Mouse (Mus musculus) hematopoietic stem cell, adult 5-6 weeks (primary cell): ENCODE results near the gene Clic3. TPM values are rescaled to one million over a fixed set of nuclear protein-coding genes. Genes with fewer than 3 reads are reported as not detected.
A peak's percentile ranks its signal among the peaks of the same experiment; 100 is the strongest.
"Not testable (repeated sequence)": the region's sequence is repeated elsewhere in the genome, so short reads cannot be mapped to it uniquely, and the experiment has no call there.

ENCODE experiments used
- ATAC-seq, 2 experiments: fragments of 125-278 bp in 1 of 2; replicated peaks in 1 of 2; 2 replicates each; pipeline ENCODE4 v1.8.0; 2016 to 2017; ENCODE audit warnings: inconsistent platforms in 2 of 2, mild to moderate bottlenecking in 2 of 2, moderate number of reproducible peaks in 2 of 2, low read depth in 1 of 2, moderate TSS enrichment in 1 of 2; ENCODE audit not compliant: low FRiP score in 2 of 2, poor library complexity in 2 of 2, severe bottlenecking in 2 of 2, insufficient read depth in 1 of 2, low TSS enrichment in 1 of 2
- total RNA-seq: library from RNA; stranded (forward); fragments of 172-1452, 232-1000 nt; gene quantifications from 2 replicates; pipeline ENCODE4 v1.2.3, GENCODE M21; 2017

Clic3 gene
- not detected in 2 replicates for total RNA-seq

DNA sequence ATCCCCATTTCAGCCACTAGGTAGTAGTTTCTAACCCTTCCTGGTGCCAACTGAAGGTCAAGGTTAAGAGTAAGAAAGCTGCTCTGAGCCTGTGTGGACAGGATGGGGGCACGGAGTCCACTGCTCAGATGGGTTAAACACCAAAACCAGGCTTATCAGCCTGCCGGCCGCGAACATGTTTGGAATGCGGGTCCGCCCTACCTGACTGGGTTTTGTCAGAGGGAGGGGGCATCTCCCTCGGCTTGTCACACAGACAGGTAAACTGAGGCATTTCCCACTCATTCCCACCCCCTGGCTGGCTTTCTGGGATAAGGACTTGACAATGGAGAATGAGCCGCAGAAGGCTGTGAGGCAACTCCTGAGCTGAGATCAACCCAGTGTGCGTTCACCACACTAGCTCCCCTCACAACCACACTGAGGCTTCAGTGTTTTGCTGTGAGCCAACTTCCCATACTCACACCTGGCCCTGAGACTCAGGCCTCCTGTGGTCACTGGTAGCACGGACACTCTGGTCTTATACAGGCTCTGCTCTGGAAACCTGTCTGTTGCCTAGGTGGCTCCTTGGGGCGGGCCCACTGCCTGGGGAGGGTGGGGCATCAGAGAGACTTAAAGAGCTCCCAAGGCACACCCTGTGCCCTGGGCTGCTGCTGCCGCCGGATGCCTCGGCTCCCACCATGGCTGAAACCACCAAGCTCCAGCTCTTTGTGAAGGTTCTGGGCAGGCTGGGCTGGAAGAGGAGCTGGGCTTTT, at the start of gene Clic3:
Gene Clic3, plus strand, starts transcription at position 634 of the 749 bp plus-strand sequence.
- ATAC-seq: no peak

DNA sequence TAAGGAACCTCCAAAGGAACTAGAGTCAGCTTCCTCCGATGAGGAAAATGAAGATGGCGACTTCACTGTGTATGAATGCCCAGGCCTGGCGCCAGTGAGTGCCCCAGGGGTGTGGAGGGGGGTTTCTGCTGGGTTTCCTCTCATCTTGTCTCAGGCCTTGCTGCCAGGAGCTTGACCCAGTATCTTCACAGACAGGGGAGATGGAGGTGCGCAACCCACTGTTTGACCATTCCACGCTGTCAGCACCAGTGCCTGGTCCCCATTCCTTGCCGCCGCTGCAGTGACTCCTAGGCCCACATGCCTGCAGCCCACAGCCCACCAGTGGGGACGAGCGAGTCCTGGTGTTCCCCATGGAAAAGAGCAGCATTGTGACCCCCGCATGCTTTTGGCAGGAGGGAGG, 47.7 kb upstream of the Clic3 start:
- ATAC-seq: no peak

DNA sequence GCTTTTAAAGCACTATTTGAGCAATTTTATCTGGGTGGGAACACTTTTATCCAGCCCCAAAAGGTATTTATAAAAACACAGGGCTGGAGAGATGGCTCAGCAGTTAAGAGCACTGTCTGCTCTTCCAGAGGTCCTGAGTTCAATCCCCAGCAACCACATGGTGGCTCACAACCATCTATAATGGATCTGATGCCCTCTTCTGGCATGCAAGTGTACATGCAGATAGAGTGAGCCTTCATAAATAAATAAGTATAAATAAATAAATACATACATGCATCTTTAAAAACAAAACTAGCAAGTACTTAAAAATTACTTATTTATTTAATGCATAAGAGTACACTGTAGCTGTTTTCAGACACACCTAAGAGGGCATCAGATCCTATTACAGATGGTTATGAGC, 43.2 kb upstream of the Clic3 start:
- not testable (repeated sequence) for ATAC-seq

DNA sequence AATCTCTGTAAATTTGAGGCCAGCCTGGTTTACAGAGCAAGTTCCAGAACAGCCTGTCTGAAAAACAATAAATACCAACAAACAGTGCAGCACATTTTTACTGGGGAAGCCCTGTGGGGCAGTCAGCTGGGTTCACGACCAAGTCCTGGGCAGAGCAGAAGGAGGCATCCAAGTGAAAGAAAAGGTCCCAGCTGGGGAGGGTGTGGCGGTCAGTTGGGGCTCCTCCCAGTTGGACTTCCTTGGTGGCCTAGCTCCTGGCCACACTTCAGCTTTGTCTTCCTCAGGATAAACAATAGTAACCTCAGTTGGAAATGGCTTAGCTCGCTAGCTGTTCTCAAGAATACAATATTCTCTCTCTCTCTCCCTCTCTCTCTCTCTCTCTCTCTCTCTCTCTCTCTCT, 39.2 kb upstream of the Clic3 start:
- no peak for ATAC-seq

DNA sequence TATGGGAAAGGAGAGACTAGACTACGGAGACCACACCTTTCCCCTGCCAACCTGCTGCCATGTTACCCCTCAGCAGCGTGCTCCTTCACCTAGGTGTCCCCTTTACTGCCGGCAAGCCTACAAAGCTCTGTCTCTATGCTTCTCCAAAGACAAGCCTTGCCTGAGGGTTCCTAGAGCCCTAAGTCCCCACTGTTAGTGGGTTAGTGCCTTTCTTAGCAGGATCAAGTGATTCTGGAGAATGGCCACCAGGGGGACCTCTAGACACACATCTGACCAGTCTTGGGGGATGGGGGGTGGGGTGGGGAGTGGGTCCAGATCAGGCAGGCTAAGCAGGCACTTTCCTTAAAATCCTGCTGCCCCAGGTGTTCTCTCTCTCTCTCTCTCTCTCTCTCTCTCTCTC, 34.7 kb upstream of the Clic3 start:
- ATAC-seq: peak; percentile 13 to 27; a peak in 1 of 4 replicates

DNA sequence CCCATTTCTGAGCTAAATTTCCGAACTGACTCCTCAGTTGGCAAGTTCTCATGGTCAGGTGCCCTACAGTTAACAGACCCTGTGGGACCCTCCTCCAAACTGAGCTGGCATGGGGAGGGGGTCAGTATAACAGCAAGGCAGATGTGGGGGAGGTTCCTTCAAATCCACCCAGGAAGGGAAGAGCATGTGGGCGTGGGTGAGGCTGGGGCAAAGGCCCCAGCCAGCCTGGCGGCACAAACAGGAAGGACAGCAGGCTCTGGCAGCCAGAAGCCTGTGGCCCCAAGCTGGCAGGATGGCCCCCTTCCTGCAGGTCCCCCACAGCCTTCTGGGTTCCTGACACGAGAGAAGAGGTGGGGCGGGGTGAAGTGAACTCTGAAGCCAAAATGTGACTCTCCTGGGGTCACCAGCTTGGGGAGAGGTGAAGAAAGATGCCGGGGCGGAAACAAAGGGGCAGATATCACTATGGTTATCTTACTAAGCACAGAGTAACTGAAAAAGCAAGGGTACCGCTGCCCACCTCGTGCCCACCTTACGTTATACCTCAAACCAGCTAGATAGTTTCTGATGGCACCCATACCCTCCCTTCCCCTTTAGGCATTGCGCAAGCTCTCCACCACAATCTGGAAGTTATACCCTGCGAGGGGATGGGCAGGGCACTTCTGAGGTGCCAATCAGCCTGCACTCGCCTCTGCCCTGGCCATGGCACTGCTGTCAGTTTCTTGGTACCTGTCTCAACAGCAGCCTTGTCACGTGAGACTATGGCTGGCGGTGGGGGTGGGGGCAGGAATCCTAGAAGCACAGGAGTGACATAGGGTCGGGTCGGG, 33.8 kb upstream of the Clic3 start, which contains the start of gene Fut7:
Gene Fut7, plus strand, starts transcription at position 681 of the 824 bp plus-strand sequence.
- ATAC-seq: peak; percentile 73 to 74

DNA sequence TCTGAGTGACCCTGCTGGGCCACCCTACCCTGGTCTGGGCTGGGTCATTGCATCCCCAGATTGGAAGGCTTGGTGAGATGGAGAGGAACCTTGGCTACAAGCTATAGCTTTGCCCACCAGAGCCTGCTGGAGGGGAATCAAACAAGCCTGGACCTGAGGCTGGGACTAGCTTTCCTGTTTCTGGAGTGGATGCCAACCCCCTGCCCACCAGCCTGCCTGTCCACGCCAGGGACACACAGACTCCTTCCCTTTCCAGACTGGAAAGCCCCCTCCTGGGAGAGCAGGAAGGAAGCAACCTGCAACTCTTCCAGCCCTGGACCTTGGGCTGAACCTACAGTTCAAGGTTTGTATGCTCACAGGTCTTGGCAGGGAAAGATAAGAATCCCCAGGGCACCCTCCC, 33.0 kb upstream of the Clic3 start:
- ATAC-seq: no peak

DNA sequence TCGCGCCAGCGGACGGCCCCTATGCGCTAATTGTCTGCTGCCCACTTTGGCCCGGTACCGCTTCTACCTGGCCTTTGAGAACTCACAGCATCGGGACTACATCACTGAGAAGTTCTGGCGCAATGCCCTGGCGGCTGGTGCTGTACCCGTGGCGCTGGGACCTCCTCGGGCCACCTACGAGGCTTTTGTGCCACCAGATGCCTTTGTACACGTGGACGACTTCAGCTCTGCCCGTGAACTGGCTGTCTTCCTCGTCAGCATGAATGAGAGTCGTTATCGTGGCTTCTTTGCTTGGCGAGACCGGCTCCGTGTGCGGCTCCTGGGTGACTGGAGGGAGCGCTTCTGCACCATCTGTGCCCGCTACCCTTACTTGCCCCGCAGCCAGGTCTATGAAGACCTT, 31.2 kb upstream of the Clic3 start:
- ATAC-seq: no peak

DNA sequence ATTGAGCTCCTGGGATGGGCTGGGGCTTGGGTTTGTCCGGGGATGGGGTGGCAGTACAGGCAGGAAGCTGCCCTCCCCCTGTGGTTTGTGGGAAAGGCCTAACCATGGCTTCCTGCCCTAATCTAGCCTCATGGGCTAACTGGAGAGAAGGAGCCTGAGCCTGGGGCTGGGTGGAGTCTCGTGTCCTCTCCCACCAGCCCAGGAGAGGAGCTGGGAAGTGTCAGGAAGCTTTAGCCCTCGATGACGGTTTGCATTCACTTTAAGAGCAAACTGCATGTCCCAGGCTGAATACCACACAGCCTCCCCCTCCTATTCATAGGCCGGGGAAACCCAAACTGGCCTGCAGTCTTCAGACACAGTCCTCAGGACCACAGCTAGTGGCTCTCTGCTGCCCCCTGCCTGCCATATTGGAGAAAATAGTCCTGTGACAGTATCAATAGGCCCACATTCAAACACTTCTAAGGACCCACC, 29.9 kb upstream of the Clic3 start:
- peak; percentile 29 to 43 for ATAC-seq

DNA sequence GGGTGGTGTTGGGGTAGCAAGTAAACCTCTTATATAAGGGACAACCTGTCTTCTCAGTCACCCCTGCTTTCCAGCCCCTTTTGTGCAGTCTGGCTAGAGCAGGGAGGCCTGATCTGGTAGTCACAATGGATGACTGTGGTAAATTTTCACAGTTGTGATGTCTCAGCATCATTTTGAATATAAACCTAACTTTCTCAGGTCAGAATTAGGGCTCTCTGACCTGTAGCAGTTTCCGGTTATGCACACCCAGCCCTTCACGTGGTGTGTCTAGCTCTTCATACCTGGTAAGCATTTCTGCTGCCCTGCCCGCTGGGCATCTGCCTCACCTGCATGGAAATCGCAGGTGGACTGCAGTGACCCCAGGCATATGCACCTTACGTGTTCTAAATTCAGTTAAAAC, 29.4 kb upstream of the Clic3 start:
- no peak for ATAC-seq

DNA sequence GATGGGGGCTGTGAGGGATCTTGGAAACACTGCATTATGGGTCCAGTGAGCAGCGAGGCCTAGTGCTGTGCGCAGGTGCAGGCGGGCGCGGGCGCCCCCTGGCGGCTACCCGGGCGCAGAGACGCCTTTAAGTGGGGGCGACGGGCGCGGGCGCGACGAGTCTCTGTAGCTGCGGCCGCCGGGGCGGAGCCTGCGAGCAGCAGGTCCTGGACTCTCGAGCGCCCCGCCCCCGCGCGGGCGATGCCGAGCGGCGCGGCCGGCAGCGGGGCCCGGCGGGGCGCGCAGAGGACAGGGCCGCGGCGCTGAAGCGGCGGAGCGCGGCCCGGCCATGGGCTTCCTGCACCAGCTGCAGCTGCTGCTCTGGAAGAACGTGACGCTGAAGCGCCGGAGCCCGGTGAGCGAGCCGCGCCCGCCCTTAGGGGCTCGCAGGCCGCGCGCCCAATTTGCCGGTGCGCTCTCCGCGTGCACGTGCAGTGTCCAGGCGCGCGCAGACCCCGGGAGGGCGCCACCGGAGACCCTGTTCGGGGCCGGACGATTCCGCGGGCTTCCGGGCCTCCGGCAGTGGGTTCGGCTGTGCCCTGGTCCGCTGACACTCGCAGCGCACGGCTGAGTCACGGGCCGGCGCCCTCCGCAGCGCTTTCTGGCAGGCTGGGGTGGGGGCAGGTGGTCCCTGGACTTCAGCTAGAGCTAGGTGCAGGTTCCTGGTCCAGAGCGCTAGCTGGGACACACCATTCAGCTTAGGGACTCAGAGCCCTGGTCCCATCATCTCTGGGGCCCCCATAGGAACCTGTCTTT, 28.0 kb upstream of the Clic3 start, which contains the start of gene Abca2:
Gene Abca2, plus strand, starts transcription at position 262 of the 795 bp plus-strand sequence.
- peak; percentile 58 to 63 for ATAC-seq

DNA sequence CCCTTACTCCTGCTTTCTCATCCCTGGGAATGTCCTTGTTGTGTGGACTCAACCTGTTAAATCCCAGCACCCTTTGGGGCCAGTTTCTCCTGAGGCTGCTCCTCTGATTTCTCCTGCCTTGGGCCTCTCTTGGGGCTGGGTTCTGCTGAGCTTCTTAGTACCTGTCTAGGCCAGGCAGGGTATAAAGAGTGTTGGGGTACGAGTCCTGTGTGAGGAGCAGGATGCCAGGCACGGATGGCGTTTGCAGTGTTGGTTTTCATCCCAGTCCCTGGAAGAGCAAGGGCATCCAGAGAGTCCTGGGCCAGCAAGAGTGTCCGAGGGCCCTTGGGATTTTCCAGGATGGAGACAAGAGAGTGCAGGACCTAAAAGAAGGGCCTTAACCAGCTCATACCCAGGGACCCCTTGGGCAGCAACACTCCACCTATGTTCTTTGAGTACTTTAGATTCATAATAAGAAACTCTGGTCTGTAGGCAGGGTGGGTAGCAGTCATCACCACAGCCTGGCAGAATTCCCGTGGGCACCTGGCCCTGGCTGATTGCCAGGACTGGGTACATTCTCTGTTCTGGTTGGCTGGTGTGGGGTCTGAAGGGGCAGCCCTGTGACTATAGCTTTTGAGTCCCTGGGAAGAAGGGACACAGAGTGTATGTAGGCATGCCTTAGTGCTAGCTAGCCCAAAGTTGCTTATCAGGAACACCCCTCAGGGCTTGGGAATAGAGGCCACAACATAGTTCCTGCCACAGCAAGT, 27.0 kb upstream of the Clic3 start:
- no peak for ATAC-seq

DNA sequence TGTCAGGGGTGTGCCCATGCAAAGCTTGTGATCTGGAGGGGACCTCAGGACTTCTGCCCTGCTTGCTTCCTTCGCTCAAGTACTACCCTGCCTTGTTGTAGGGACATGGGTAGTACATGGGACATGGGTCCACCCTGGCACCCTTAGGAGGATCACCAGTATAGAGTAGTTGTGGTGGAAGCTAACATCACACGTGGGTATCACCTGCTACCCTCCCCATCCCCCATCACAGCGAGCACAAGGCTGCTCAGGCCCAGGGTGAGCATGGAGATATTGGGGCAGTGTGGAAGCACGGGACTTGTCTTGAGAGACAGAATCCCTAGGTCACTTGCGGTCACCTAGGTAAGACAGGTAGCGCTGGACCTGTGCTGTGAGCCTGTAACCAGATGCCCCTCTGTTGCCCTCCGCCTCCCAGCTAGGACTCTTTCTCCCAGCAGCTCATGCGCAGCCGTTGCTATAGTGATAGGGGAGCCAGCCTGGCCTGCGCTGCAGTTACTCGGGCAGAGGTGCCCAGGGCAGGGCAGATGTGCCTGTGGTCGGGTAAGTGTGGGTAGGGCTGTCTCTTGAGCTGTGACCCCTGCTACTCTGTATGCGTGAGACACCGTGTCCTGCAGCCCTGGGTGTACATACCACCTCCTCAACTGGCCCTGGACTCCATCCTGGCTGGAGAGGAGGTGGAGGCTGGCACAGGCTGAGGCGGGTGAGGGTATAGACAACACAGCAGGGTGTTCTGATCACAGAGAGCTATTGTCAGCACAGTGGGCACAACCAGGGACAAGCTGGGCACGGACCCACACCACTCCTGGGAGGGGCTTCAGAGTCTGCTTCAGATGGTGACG, 26.0 kb upstream of the Clic3 start:
- ATAC-seq: no peak

DNA sequence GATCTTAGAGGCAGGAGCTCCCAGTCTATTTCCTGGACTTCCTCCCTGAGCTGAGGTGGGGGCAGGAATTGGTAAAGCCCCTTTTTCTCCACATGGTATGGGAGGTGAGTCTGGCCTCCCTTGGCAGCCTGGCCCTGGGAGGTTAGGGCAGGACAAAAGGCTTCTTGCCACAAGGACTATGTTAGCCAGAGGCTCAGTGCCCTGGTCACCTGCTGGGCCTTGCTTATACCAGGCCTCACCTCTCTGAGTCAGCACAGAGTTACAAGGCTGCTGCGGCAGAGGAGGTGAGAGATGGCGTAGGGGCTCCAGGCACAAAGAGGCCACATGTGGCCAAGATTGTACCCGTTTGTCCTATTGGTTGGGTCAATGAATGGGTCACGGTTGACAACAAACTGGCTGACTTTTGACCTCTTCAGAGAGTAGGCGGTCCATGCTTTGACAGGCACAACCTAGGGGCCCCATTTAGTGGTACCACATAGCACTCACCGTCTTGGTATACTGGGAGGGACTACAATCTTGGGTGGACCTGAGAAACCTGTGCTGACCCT, 25.3 kb upstream of the Clic3 start:
- ATAC-seq: no peak

DNA sequence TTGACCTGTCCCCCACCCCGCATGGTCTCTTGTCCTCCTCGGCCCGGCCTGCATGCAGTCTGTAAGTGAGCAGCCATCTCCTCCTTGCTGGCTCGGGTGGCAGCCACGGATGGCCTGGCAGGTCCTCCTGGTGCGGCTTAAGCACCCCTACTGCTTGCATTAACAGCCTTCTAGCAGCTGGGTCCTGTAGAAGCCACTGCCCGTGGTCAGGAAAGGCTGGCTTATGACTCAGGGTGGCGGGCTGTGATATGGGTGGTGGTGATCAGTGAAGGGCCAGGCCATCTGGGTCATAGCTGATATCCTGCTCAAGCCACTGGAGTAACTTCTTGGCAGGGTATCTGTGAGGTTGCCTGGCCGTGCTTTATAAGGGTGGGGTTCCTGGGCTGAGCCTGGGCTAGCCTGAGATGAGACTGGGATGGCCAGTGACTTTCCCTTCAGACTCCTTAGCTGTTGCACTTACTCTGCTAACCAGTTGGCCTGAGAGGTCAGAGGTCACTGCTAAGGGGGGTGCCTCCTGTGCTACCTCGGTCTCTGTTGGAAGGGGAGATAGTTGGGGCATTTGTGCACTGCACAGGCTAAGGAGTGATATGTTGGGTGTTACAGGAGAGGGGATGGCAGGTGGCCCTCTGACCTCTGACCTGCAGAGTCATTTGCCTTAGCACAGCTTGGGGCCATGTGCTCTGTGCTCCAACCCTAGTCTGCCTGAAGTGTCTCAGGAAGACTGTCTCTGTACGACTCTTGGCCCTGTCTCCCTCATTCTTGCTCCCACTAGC, 24.1 kb upstream of the Clic3 start:
- no peak for ATAC-seq
